Mouse (Mus musculus) kidney, embryonic 16.5 days (tissue): ENCODE measurements around the gene Slc16a2. TPM values are rescaled to one million over a fixed set of nuclear protein-coding genes. Genes with fewer than 3 reads are reported as not detected.

Experiments used
- ATAC-seq: fragments of 200-750 bp; cut with Nextera tagmentation; 2 replicates; pipeline ENCODE4 v1.8.0; 2017; ENCODE audit warnings: moderate TSS enrichment; ENCODE audit not compliant: low FRiP score, low TSS enrichment
- H3K27ac ChIP-seq: fragments of 300-500 bp; sonication (generic); 2 replicates; pipeline ENCODE4 v1.5.1; 2014; ENCODE audit warnings: low read length
- H3K27me3 ChIP-seq: fragments of 300-500 bp; sonication (generic); 2 replicates; pipeline ENCODE4 v1.6.1; 2014; ENCODE audit warnings: low read length, control low read depth, mixed read lengths; ENCODE audit not compliant: insufficient read depth
- H3K36me3 ChIP-seq: fragments of 300-500 bp; sonication (generic); 2 replicates; pipeline ENCODE4 v1.6.1; 2014; ENCODE audit warnings: low read length, control low read depth, mixed read lengths; ENCODE audit not compliant: insufficient read depth
- H3K4me1 ChIP-seq: fragments of 300-500 bp; sonication (generic); 2 replicates; pipeline ENCODE4 v1.6.1; 2014; ENCODE audit warnings: low read length, control low read depth, mixed read lengths; ENCODE audit not compliant: insufficient read depth
- H3K4me2 ChIP-seq: fragments of 300-500 bp; sonication (generic); replicated peaks from 2 replicates; pipeline ENCODE4 v1.6.1; 2014; ENCODE audit warnings: low read depth, low read length
- H3K4me3 ChIP-seq: fragments of 300-500 bp; sonication (generic); 2 replicates; pipeline ENCODE4 v1.5.1; 2014; ENCODE audit warnings: mild to moderate bottlenecking, low read length
- H3K9ac ChIP-seq: fragments of 300-500 bp; sonication (generic); replicated peaks from 2 replicates; pipeline ENCODE4 v1.6.1; 2014; ENCODE audit warnings: low read length
- H3K9me3 ChIP-seq: fragments of 300-500 bp; sonication (generic); 2 replicates; pipeline ENCODE4 v1.6.1; 2016; ENCODE audit warnings: low read length, control low read depth
- WGBS: fragments of 180-500 bp; shearing (Covaris S2); extraction: QIAGEN DNeasy Blood & Tissue Kit; methylation state at CpG from one replicate; pipeline ENCODE4 v1.1.7; 2014; 5-methylcytosine and 5-hydroxymethylcytosine counted together
- polyA plus RNA-seq: library from polyadenylated mRNA; unstranded; fragments of >200 nt; fragmentation: Nextera tagmentation; extraction: Ambion mirVana; gene quantifications from 2 replicates; pipeline ENCODE4 v1.2.1, GENCODE M21; 2015

Slc16a2 gene
- polyA plus RNA-seq, 1 experiment from 2014 or later = 12.8 TPM

- H3K27me3 ChIP-seq = peaks cover 48% of the 10 kb centered on the region
- no peaks in the 10 kb centered on the region for H3K9me3 ChIP-seq
- H3K4me2 ChIP-seq = no peak overlapping the region
- no peaks in the 10 kb centered on the region for H3K4me1 ChIP-seq
- 80% methylated on average over 1 of the region's 1 CpGs for WGBS
- H3K4me3 ChIP-seq = no peak overlapping the region
- H3K27ac ChIP-seq = no peak overlapping the region
- H3K9ac ChIP-seq = no peak overlapping the region
- ATAC-seq = peak; percentile 35; the same call in 1 of the 2 replicates
- no peaks in the 10 kb centered on the region for H3K36me3 ChIP-seq
Measured at GRCm38 (mm10) chrX:103708592-103708991, 113.2 kb downstream of the Slc16a2 start.

GRCm38 (mm10) chrX:103704611-103705010 lies 117.2 kb downstream of the Slc16a2 start:
- Histone ChIP-seq H3K4me1 (no peaks in the 10 kb centered on the region), H3K9ac (no peak overlapping the region), H3K4me3 (no peak overlapping the region), H3K27ac (no peak overlapping the region), H3K9me3 (no peaks in the 10 kb centered on the region), H3K27me3 (peaks cover 53% of the 10 kb centered on the region), H3K36me3 (no peaks in the 10 kb centered on the region), H3K4me2 (no peak overlapping the region)
- no peak for ATAC-seq
- 91% methylated on average over 4 of the region's 4 CpGs for WGBS

DNA sequence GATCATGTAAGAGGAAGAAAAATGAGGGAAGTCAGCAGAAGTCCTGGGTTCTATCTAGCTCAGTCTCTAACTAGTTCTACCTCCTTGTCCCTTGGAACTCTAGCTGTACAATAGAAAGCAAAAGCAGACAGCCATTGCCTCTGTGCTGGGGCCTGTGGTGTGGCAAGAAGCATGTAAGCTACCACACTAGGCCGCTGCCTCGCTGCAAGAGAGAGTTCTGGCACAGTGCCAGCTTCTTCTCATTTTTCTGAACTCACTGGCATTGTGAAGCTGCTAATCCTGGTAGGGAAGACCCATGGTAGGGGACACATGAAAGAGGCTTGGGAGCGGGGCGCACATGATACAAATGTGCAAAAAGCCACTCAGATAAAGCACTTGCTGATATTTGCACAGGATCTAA lies 117.8 kb downstream of the Slc16a2 start:
- ATAC-seq = no peak
- 69% methylated on average over 4 of the region's 4 CpGs for WGBS
- Histone ChIP-seq H3K9me3 (no peaks in the 10 kb centered on the region), H3K36me3 (no peaks in the 10 kb centered on the region), H3K4me2 (no peak overlapping the region), H3K4me1 (no peaks in the 10 kb centered on the region), H3K9ac (no peak overlapping the region), H3K27me3 (peaks cover 54% of the 10 kb centered on the region), H3K4me3 (no peak overlapping the region), H3K27ac (no peak overlapping the region)

DNA sequence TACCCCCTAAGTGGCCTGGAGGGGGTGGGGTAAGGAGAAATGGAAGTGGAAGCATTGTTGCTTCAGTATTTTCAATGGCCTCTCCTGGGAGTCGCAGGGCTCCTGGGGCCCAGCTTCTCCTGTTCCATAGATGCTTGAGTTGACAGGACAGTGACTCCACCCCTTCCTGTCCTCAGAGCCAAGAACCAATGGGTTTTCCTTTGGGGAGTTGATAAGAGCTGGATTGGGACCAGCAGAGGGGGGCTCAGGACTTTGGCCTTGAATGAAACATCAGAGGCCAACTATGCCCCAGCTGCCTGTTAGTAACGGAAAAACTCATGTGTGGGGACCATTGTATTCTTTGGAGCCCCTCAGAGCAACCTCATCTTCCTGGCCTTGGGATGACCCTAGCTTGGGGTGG lies 124.0 kb downstream of the Slc16a2 start:
- Histone ChIP-seq H3K36me3 (no peaks in the 10 kb centered on the region), H3K9ac (no peak overlapping the region), H3K27ac (no peak overlapping the region), H3K27me3 (peaks cover 73% of the 10 kb centered on the region), H3K4me2 (no peak overlapping the region), H3K4me1 (no peaks in the 10 kb centered on the region), H3K9me3 (no peaks in the 10 kb centered on the region), H3K4me3 (no peak overlapping the region)
- WGBS = 69% methylated on average over 2 of the region's 2 CpGs
- no peak for ATAC-seq

GRCm38 (mm10) chrX:103696081-103696519 lies 125.7 kb downstream of the Slc16a2 start:
- H3K36me3 ChIP-seq = no peaks in the 10 kb centered on the region
- ATAC-seq = peak; percentile 40; the same call in 1 of the 2 replicates
- H3K27ac ChIP-seq = peak overlapping the region; percentile 46; the same call in 1 of the 2 replicates
- H3K27me3 ChIP-seq = peaks cover 75% of the 10 kb centered on the region
- H3K9me3 ChIP-seq = peaks cover 6% of the 10 kb centered on the region; the same call in 1 of the 2 replicates
- H3K9ac ChIP-seq = peak overlapping the region; percentile 44; the same call in 1 of the 2 replicates
- no peaks in the 10 kb centered on the region for H3K4me1 ChIP-seq
- H3K4me3 ChIP-seq = peak overlapping the region; percentile 49
- peak overlapping the region; percentile 75 for H3K4me2 ChIP-seq
- 13% methylated on average over 9 of the region's 9 CpGs for WGBS

DNA sequence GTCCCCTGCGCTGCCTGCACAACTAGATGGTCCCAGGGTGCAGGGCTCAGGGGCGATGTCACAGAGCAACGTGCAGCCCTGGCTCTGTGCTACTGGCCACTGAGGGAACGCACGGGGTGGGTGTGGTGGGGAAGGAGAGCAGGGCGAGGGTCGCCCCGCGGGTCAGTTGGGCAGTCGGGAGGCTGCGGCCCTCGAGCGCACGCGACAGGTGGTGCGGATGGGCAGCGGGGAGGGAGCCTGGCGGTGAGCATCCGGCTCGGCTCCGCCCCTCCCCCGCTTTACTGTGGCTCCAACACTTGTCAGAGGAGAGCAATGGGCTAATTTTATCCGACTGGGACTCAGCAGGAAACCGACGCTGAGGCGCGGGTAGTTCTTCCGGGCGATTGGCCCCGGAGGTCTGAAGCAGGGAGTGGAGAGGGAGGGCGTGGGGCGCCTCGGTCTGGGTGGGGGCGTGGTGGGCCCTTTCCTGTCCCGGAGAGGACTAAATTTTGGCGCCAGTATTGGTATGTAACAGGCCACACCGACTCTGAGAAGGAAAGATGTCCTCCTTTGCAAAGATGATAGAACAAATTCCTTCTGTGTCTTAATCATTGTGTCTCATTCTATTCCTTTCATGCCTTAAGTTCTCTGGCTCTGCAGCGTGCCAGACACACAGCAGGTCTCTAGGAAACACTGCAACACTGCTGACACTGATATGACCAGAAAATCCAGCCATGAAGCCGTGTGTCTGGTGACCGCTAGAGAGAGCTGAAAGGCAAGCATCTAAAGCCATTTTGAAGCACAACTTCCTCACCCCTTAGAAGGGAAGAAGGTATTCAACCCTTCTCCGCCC lies 126.4 kb downstream of the Slc16a2 start:
- WGBS = 2% methylated on average over 38 of the region's 41 CpGs
- no peaks in the 10 kb centered on the region for H3K4me1 ChIP-seq
- peak; percentile 81 for ATAC-seq
- H3K4me2 ChIP-seq = peak overlapping the region; percentile 75
- peak overlapping the region; percentile 49 for H3K4me3 ChIP-seq
- no peaks in the 10 kb centered on the region for H3K36me3 ChIP-seq
- H3K27me3 ChIP-seq = peaks cover 72% of the 10 kb centered on the region
- peak overlapping the region; percentile 59 for H3K9ac ChIP-seq
- H3K27ac ChIP-seq = no peak overlapping the region
- peaks cover 6% of the 10 kb centered on the region; the same call in 1 of the 2 replicates for H3K9me3 ChIP-seq

DNA sequence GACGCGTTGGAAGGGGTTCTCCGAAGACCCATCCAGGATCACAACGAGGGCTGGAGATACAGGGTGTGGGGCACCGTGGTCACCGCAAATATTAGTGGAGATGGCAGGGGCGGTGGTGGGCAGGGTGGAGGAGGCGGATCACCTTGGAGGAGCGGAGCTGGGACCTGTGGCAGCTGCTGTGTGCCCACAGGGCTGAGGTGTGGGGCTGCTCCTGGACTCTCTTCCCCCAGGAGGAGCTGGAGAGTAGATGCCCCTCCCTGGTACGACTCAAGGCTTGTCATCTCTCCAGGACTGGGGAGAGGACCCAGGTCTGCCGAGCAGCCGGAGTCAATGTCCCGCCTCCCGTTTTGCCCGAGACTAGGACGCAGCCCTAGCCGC lies 127.0 kb downstream of the Slc16a2 start:
- peak overlapping the region; percentile 59 for H3K9ac ChIP-seq

DNA sequence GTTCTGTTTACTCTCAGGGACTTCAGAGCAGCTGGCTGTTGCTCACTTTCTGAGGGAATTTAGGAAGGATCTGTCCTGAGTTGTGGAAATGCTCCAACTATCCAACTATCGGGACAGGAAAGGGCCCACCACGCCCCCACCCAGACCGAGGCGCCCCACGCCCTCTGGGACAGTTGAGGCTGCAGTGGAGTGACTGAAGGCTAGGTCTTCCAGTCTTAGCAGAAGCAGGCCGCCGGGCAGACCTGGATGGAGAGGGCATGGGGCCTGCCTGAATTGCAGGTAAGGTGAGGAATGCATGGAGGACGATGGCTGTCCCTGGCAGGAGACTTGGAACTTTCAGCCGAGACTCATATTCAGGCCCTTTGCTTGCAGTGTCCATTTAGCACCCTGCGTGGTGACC lies 127.4 kb downstream of the Slc16a2 start:
- Histone ChIP-seq H3K9me3 (peaks cover 6% of the 10 kb centered on the region; the same call in 1 of the 2 replicates), H3K4me3 (peak overlapping the region; percentile 49; the same call in 1 of the 2 replicates)
- no peak for ATAC-seq

More for the DNA sequence above, 127.0 kb downstream of the Slc16a2 start:
- peaks cover 6% of the 10 kb centered on the region; the same call in 1 of the 2 replicates for H3K9me3 ChIP-seq
- H3K4me3 ChIP-seq = peak overlapping the region; percentile 49
- H3K4me2 ChIP-seq = peak overlapping the region; percentile 75
- H3K4me1 ChIP-seq = no peaks in the 10 kb centered on the region
- no peak overlapping the region for H3K27ac ChIP-seq
- H3K27me3 ChIP-seq = peaks cover 72% of the 10 kb centered on the region
- WGBS = 9% methylated on average over 17 of the region's 17 CpGs
- ATAC-seq = peak; percentile 62
- no peaks in the 10 kb centered on the region for H3K36me3 ChIP-seq

GRCm38 (mm10) chrX:103692916-103693315 lies 128.9 kb downstream of the Slc16a2 start:
- no peak for ATAC-seq
- Histone ChIP-seq H3K9ac (no peak overlapping the region), H3K4me3 (no peak overlapping the region), H3K27me3 (peaks cover 63% of the 10 kb centered on the region), H3K36me3 (no peaks in the 10 kb centered on the region), H3K4me1 (no peaks in the 10 kb centered on the region), H3K9me3 (peaks cover 6% of the 10 kb centered on the region; the same call in 1 of the 2 replicates), H3K4me2 (no peak overlapping the region), H3K27ac (no peak overlapping the region)
- WGBS = 77% methylated on average over 5 of the region's 5 CpGs

More for the DNA sequence above, 127.4 kb downstream of the Slc16a2 start:
- Histone ChIP-seq H3K4me2 (peak overlapping the region; percentile 75), H3K27ac (no peak overlapping the region), H3K9ac (peak overlapping the region; percentile 59; the same call in 1 of the 2 replicates), H3K27me3 (peaks cover 70% of the 10 kb centered on the region), H3K4me1 (no peaks in the 10 kb centered on the region), H3K36me3 (no peaks in the 10 kb centered on the region)
- WGBS = 31% methylated on average over 10 of the region's 10 CpGs

- no peak overlapping the region for H3K27ac ChIP-seq
- H3K9me3 ChIP-seq = peaks cover 6% of the 10 kb centered on the region; the same call in 1 of the 2 replicates
- no peak for ATAC-seq
- H3K9ac ChIP-seq = no peak overlapping the region
- H3K4me3 ChIP-seq = no peak overlapping the region
- no peaks in the 10 kb centered on the region for H3K4me1 ChIP-seq
- H3K4me2 ChIP-seq = no peak overlapping the region
- 89% methylated on average over 2 of the region's 2 CpGs for WGBS
- H3K36me3 ChIP-seq = no peaks in the 10 kb centered on the region
- peaks cover 33% of the 10 kb centered on the region for H3K27me3 ChIP-seq
Measured at GRCm38 (mm10) chrX:103688551-103688950, 133.2 kb downstream of the Slc16a2 start.
